Comparison of ENCODE assay signal across 16 mouse cellular contexts in genomic region chr3:51517467-51517866, GRCm38 (mm10). TPM values are rescaled to one million over a fixed set of nuclear protein-coding genes. Genes with fewer than 3 reads are reported as not detected.
DNase-seq lines count a peak whose midpoint lies in the region; ATAC-seq and TF ChIP-seq lines count a peak whose summit lies in the region.
"Had no signal": no experiment of that assay in that cellular context is flagged by ENCODE, and none has a peak within 500 bp of the region (broad histone marks: within the 10 kb centered on the region; RNA-seq: fewer than 3 reads in every experiment).

No protein-coding gene starts in this region.

- no peak overlapping the region for H3K9ac ChIP-seq in kidney, embryonic 16.5 days (replicated peaks; ENCODE audit: low read length)
- peak overlapping the region; percentile 61 for H3K9ac ChIP-seq in MEL (ENCODE audit: control insufficient read depth, low read depth, low read length, poor library complexity, severe bottlenecking)
- no peak overlapping the region for H3K9ac ChIP-seq in intestine, embryonic 16.5 days (ENCODE audit: low read depth, low read length)
- no peak overlapping the region for H3K9ac ChIP-seq in liver, embryonic 15.5 days
- H3K9ac ChIP-seq: forebrain, embryonic 15.5 days; midbrain, embryonic 12.5 days; neural tube, embryonic 12.5 days had no signal

- H3K4me3 ChIP-seq in kidney, embryonic 16.5 days (ENCODE audit: low read length): no peak overlapping the region
- peak overlapping the region; percentile 32 to 37; a peak in 2 of 4 replicates for H3K4me3 ChIP-seq in MEL (ENCODE audit: control insufficient read depth in 1 of 2, insufficient read depth in 1 of 2, low read depth in 2 of 2, low read length in 2 of 2)
- H3K4me3 ChIP-seq in intestine, embryonic 16.5 days (ENCODE audit: low read length): no peak overlapping the region
- H3K4me3 ChIP-seq in liver, embryonic 15.5 days (replicated peaks): no peak overlapping the region
- H3K4me3 ChIP-seq: forebrain, embryonic 15.5 days; heart, embryonic 10.5 days; midbrain, embryonic 12.5 days; neural tube, embryonic 12.5 days had no signal

- no peaks in the 10 kb centered on the region; the same call in 1 of the 2 replicates for H3K4me1 ChIP-seq in kidney, embryonic 16.5 days (ENCODE audit: insufficient read depth, low read length)
- H3K4me1 ChIP-seq in MEL (ENCODE audit: control insufficient read depth in 1 of 2, insufficient read depth in 2 of 2, low read length in 2 of 2): peaks cover 8 to 19% of the 10 kb centered on the region in 2 experiments; a peak in 3 of 4 replicates
- H3K4me1 ChIP-seq in intestine, embryonic 16.5 days (ENCODE audit: control insufficient read depth, insufficient read depth, low read length): peaks cover 12% of the 10 kb centered on the region; the same call in 1 of the 2 replicates
- H3K4me1 ChIP-seq in liver, embryonic 15.5 days (replicated peaks): peaks cover 30% of the 10 kb centered on the region
- H3K4me1 ChIP-seq: forebrain, embryonic 15.5 days; midbrain, embryonic 12.5 days; neural tube, embryonic 12.5 days had no signal

- no peaks in the 10 kb centered on the region for H3K27me3 ChIP-seq in kidney, embryonic 16.5 days (ENCODE audit: insufficient read depth, low read length)
- H3K27me3 ChIP-seq in MEL (ENCODE audit: control insufficient read depth in 1 of 2, insufficient read depth in 2 of 2, low read length in 2 of 2): no peaks in the 10 kb centered on the region
- H3K27me3 ChIP-seq in intestine, embryonic 16.5 days (replicated peaks; ENCODE audit: control insufficient read depth, insufficient read depth, low read length): no peaks in the 10 kb centered on the region
- no peaks in the 10 kb centered on the region for H3K27me3 ChIP-seq in liver, embryonic 15.5 days
- H3K27me3 ChIP-seq: forebrain, embryonic 15.5 days; midbrain, embryonic 12.5 days; neural tube, embryonic 12.5 days had no signal

- TF ChIP-seq EP300 in MEL (IDR thresholded peaks at IDR 0.05; ENCODE audit: low read depth in 1 of 2, low read length in 2 of 2): peak; percentile 48 to 83

- no peak overlapping the region for H3K27ac ChIP-seq in kidney, embryonic 16.5 days (ENCODE audit: low read length)
- H3K27ac ChIP-seq in MEL (ENCODE audit: control insufficient read depth, low read depth, low read length): peak overlapping the region; percentile 98
- H3K27ac ChIP-seq in intestine, embryonic 16.5 days (ENCODE audit: low read length): peak overlapping the region; percentile 96
- peak overlapping the region; percentile 72 for H3K27ac ChIP-seq in liver, embryonic 15.5 days (replicated peaks)
- H3K27ac ChIP-seq: forebrain, embryonic 15.5 days; midbrain, embryonic 12.5 days; neural tube, embryonic 12.5 days had no signal

- no peak overlapping the region for H3K4me2 ChIP-seq in kidney, embryonic 16.5 days (replicated peaks; ENCODE audit: low read depth, low read length)
- no peak overlapping the region for H3K4me2 ChIP-seq in intestine, embryonic 16.5 days (ENCODE audit: low read depth, low read length)
- peak overlapping the region; percentile 58; the same call in 1 of the 2 replicates for H3K4me2 ChIP-seq in liver, embryonic 15.5 days
- H3K4me2 ChIP-seq: forebrain, embryonic 15.5 days; midbrain, embryonic 12.5 days; neural tube, embryonic 12.5 days had no signal

- no peak for TF ChIP-seq POLR2A in MEL (IDR thresholded peaks at IDR 0.05; ENCODE audit: control insufficient read depth in 1 of 2, insufficient read depth in 1 of 2, low read depth in 1 of 2, low read length in 2 of 2, poor library complexity in 1 of 2)

- no peaks in the 10 kb centered on the region for H3K9me3 ChIP-seq in kidney, embryonic 16.5 days (ENCODE audit: low read length)
- no peaks in the 10 kb centered on the region for H3K9me3 ChIP-seq in MEL (replicated peaks; ENCODE audit: insufficient read depth, low read length)
- no peaks in the 10 kb centered on the region for H3K9me3 ChIP-seq in intestine, embryonic 16.5 days (ENCODE audit: control insufficient read depth, low read length)
- H3K9me3 ChIP-seq in liver, embryonic 15.5 days (replicated peaks): no peaks in the 10 kb centered on the region
- H3K9me3 ChIP-seq: forebrain, embryonic 15.5 days; heart, embryonic 10.5 days; midbrain, embryonic 12.5 days; neural tube, embryonic 12.5 days had no signal

- no peak for TF ChIP-seq RAD21 in MEL (IDR thresholded peaks at IDR 0.05; ENCODE audit: low read depth, low read length)

- no peaks in the 10 kb centered on the region for H3K79me2 ChIP-seq in MEL (ENCODE audit: control insufficient read depth, insufficient read depth, low read length, poor library complexity)

- peaks cover 3% of the 10 kb centered on the region; the same call in 1 of the 2 replicates for H3K36me3 ChIP-seq in kidney, embryonic 16.5 days (ENCODE audit: insufficient read depth, low read length)
- H3K36me3 ChIP-seq in MEL (ENCODE audit: control insufficient read depth in 1 of 2, insufficient read depth in 2 of 2, low read length in 2 of 2): peaks cover 0 to 21% of the 10 kb centered on the region in 2 experiments; a peak in 3 of 4 replicates
- no peaks in the 10 kb centered on the region for H3K36me3 ChIP-seq in intestine, embryonic 16.5 days (ENCODE audit: control insufficient read depth, insufficient read depth, low read length)
- H3K36me3 ChIP-seq in liver, embryonic 15.5 days (replicated peaks): 0 out of 2 replicates have a peak, but pooled peaks cover 3% of the 10 kb centered on the region

- no peak for ATAC-seq in kidney, embryonic 16.5 days (ENCODE audit: low FRiP score, low TSS enrichment)
- peak; percentile 81 for ATAC-seq in intestine, embryonic 16.5 days
- ATAC-seq in liver, embryonic 15.5 days (ENCODE audit: insufficient read depth): no peak
- ATAC-seq: CD4-positive, CD25-positive, alpha-beta regulatory T cell, adult 4 months; forebrain, embryonic 15.5 days had no signal

- DNase-seq in kidney, adult 9 months: peak; percentile 29
- peak; percentile 70 for DNase-seq in MEL (ENCODE audit: low read depth, low spot score)
- DNase-seq in left cerebral cortex, adult 18-20 months (ENCODE audit: low spot score in 2 of 2): no peak
- DNase-seq in T-cell, adult 2 months (ENCODE audit: low spot score): no peak
- DNase-seq in cerebellum, postnatal 14 days: no peak
- DNase-seq: cerebellum, postnatal 10 days; kidney, postnatal 25 days; right cerebral cortex, postnatal 4 days had no signal

- no peak for TF ChIP-seq CTCF in MEL (IDR thresholded peaks at IDR 0.05 in 2 of 3, conservative IDR thresholded peaks at IDR 0.05 in 1 of 3; ENCODE audit: control insufficient read depth in 1 of 3, insufficient read depth in 1 of 3, low read depth in 2 of 3, low read length in 3 of 3, poor library complexity in 1 of 3, severe bottlenecking in 1 of 3)

- WGBS in kidney, embryonic 16.5 days: 62% methylated on average over 4 of the region's 4 CpGs
- WGBS in intestine, embryonic 16.5 days: 57% methylated on average over 4 of the region's 4 CpGs
- WGBS in liver, embryonic 15.5 days (ENCODE audit: insufficient replicate concordance): 36% methylated on average over 4 of the region's 4 CpGs

TF ChIP-seq in MEL, 35 proteins besides CTCF, POLR2A, EP300 and RAD21 (continues in another document):
- TF ChIP-seq MYB (IDR thresholded peaks at IDR 0.05; ENCODE audit: low read depth, low read length): 0 out of 2 replicates have a peak, but pooled peaks have one; percentile 27
- no peak for TF ChIP-seq TAL1 (IDR thresholded peaks at IDR 0.05; ENCODE audit: low read length)
- no peak for TF ChIP-seq ZKSCAN1 (IDR thresholded peaks at IDR 0.05; ENCODE audit: low read depth, low read length)
- no peak for TF ChIP-seq CHD2 (IDR thresholded peaks at IDR 0.05; ENCODE audit: low read length)
- TF ChIP-seq POLR2AphosphoS2 (IDR thresholded peaks at IDR 0.05; ENCODE audit: low read length): no peak; the same call in 1 of the 2 replicates
- TF ChIP-seq MAX (IDR thresholded peaks at IDR 0.05; ENCODE audit: low read length): no peak
- TF ChIP-seq BHLHE40 (IDR thresholded peaks at IDR 0.05; ENCODE audit: borderline replicate concordance, low read depth, low read length): no peak
- TF ChIP-seq USF1 (IDR thresholded peaks at IDR 0.05; ENCODE audit: low read depth, low read length): no peak
- no peak for TF ChIP-seq MAFK (IDR thresholded peaks at IDR 0.05; ENCODE audit: borderline replicate concordance, low read depth, low read length)
- TF ChIP-seq E2F4 (IDR thresholded peaks at IDR 0.05; ENCODE audit: borderline replicate concordance, low read depth, low read length): no peak
- no peak for TF ChIP-seq JUND (IDR thresholded peaks at IDR 0.05; ENCODE audit: low read depth, low read length)
- no peak for TF ChIP-seq HCFC1 (IDR thresholded peaks at IDR 0.05; ENCODE audit: low read depth, low read length)
- no peak for TF ChIP-seq POLR2AphosphoS5 (IDR thresholded peaks at IDR 0.05; ENCODE audit: borderline replicate concordance, low read depth, low read length)
- no peak for TF ChIP-seq USF2 (IDR thresholded peaks at IDR 0.05; ENCODE audit: borderline replicate concordance in 1 of 2, insufficient read depth in 1 of 2, low read depth in 1 of 2, low read length in 2 of 2)
- TF ChIP-seq NRF1 (IDR thresholded peaks at IDR 0.05; ENCODE audit: insufficient read depth, low read depth, low read length, poor library complexity, severe bottlenecking): no peak
- TF ChIP-seq ELF1 (IDR thresholded peaks at IDR 0.05; ENCODE audit: low read depth, low read length): no peak
- no peak for TF ChIP-seq MYC (IDR thresholded peaks at IDR 0.05; ENCODE audit: low read depth, low read length)
- TF ChIP-seq KAT2A (conservative IDR thresholded peaks at IDR 0.05; ENCODE audit: low read depth, low read length): no peak

RNA-seq across cellular contexts. Expression of gene Rab33b, which starts 33.7 kb away (rescaled TPM):
- polyA plus RNA-seq in kidney, embryonic 16.5 days (2015; fragmentation: Nextera tagmentation; extraction: Ambion mirVana): 22.5 and 23.2 TPM in 2 replicates
- 5.2 and 6.2 TPM in 2 replicates for total RNA-seq in MEL (2012; rRNA removed)
- polyA plus RNA-seq in MEL (2012; ENCODE audit: insufficient read depth in 1 of 2, insufficient read length in 2 of 2, low read depth in 1 of 2, low replicate concordance in 2 of 2, missing spikeins in 1 of 2): 1 to 10 TPM in 1 of 2 experiments, not detected in 1; 4.9 TPM
- 23.7 and 25.0 TPM in 2 replicates for polyA plus RNA-seq in intestine, embryonic 16.5 days (2015; fragmentation: Nextera tagmentation; extraction: Ambion mirVana)
- polyA plus RNA-seq in liver, embryonic 15.5 days (2015; fragmentation: Nextera tagmentation; extraction: Ambion mirVana): 4.4 and 4.7 TPM in 2 replicates
- total RNA-seq in left cerebral cortex, adult 18-20 months (2021): 10 to 100 TPM; 18.5 to 20.9 TPM

RNA-seq across cellular contexts. Expression of gene Setd7, which starts 43.2 kb away (rescaled TPM):
- 2.5 and 3.1 TPM in 2 replicates for polyA plus RNA-seq in kidney, embryonic 16.5 days (2015; fragmentation: Nextera tagmentation; extraction: Ambion mirVana)
- total RNA-seq in MEL (2012; rRNA removed): 8.4 and 11.3 TPM in 2 replicates
- polyA plus RNA-seq in MEL (2012; ENCODE audit: insufficient read depth in 1 of 2, insufficient read length in 2 of 2, low read depth in 1 of 2, low replicate concordance in 2 of 2, missing spikeins in 1 of 2): 10 to 100 TPM; 15.3 to 37.9 TPM
- 1.8 and 2.0 TPM in 2 replicates for polyA plus RNA-seq in intestine, embryonic 16.5 days (2015; fragmentation: Nextera tagmentation; extraction: Ambion mirVana)
- 0.45 and 0.46 TPM in 2 replicates for polyA plus RNA-seq in liver, embryonic 15.5 days (2015; fragmentation: Nextera tagmentation; extraction: Ambion mirVana)
- 100 to 1,000 TPM; 125 to 129 TPM for total RNA-seq in left cerebral cortex, adult 18-20 months (2021)

Comparison
In these comparisons a context has a peak if more than half of its experiments do, and no peak if none do; other contexts are left out.
1. DNase-seq: peak in kidney, adult 9 months (single experiment) and MEL (single experiment); none in left cerebral cortex, adult 18-20 months (0 of 2), T-cell, adult 2 months (single experiment) and cerebellum, postnatal 14 days (0 of 2).
2. H3K4me3 ChIP-seq: peak in MEL (2 of 2); none in kidney, embryonic 16.5 days (single experiment), intestine, embryonic 16.5 days (single experiment) and liver, embryonic 15.5 days (single experiment).